Mouse (Mus musculus): Measurements from ENCODE around the gene Atp6v1e1. TPM values are rescaled to one million over a fixed set of nuclear protein-coding genes. Genes with fewer than 3 reads are reported as not detected.
"Not testable (repeated sequence)": the region's sequence is repeated elsewhere in the genome, so short reads cannot be mapped to it uniquely, and the experiment has no call there.

Atp6v1e1 gene
- 73.8 and 94.9 TPM in 2 replicates for total RNA-seq (2014; fragmentation: Nextera tagmentation)
- 87.9 and 98.2 TPM in 2 replicates for total RNA-seq (2017)

DNA sequence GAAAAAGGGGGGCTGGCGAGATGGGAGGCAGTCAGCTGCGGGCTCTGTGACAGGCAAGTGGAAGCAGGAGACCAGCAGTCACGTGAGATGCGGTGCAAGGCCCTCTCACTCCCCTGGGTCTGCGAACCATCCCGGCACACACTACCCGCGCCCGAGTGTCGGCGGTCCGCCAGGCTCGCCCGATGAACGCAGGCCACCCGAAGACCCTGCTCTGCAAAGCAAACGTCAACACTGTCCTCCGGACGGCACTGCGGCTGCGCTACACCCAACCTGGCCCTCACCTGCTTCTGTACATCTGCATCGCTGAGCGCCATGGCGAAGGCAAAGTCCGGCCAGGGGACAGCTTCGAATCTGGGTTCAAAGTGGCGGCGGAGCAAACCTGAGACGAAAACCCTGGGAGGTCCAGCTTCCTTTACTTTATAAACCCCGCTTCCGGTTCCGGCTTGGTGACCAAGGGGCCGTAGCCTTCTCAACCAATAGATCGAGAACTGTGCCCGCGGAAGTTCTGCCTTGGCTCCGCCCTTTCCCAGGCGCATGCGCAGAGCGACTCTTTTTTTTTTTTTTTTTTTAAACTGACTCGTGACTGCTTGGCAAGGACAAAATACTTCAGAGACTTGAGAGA is at the start of gene Atp6v1e1:
Atp6v1e1 (minus strand) TSS at position 487 of the 622 bp plus-strand sequence.
- ATAC-seq (replicated peaks; ENCODE audit: low FRiP score, low TSS enrichment, poor library complexity, severe bottlenecking) = peak; percentile 95

DNA sequence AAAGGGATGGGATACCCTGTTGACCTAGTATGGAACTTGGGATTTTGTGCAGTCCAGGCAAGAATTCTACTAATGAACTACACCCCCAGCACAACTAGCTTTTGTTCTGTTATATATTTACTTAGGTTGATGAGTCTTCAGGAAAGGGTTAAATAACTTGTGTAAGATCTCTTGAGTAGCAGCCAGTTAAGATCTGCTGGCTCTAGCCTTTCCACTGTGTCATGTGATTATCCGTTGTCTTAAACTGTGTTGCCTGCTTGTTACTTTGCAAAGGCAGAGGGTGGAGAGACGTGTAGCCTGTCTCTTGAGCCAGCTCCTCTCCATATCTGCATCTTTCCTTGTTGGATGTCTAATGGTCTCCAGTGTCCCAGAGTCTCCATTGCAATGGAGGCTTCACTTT is 48.7 kb upstream of the Atp6v1e1 start:
- no peak for ATAC-seq (replicated peaks; ENCODE audit: low FRiP score, low TSS enrichment, poor library complexity, severe bottlenecking)

DNA sequence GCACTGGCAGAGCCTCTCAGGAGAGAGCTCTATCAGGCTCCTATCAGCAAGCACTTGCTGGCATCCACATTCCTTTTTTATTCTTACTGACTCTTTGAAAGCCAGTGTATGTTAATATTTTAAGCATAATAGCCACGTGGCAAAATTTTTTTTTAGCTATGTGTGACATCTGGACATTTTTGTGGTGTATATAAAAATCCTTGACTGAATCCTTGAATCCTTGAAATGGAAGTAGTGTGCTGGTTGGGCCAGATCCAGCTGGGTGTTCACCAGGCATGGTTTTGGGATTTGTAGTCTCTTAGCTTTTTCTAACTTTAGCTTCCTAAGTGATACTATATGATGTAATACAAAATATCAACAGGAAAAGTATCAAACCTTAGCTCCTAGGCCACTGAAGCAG is 46.2 kb upstream of the Atp6v1e1 start:
- no peak for ATAC-seq (replicated peaks; ENCODE audit: low FRiP score, low TSS enrichment, poor library complexity, severe bottlenecking)

DNA sequence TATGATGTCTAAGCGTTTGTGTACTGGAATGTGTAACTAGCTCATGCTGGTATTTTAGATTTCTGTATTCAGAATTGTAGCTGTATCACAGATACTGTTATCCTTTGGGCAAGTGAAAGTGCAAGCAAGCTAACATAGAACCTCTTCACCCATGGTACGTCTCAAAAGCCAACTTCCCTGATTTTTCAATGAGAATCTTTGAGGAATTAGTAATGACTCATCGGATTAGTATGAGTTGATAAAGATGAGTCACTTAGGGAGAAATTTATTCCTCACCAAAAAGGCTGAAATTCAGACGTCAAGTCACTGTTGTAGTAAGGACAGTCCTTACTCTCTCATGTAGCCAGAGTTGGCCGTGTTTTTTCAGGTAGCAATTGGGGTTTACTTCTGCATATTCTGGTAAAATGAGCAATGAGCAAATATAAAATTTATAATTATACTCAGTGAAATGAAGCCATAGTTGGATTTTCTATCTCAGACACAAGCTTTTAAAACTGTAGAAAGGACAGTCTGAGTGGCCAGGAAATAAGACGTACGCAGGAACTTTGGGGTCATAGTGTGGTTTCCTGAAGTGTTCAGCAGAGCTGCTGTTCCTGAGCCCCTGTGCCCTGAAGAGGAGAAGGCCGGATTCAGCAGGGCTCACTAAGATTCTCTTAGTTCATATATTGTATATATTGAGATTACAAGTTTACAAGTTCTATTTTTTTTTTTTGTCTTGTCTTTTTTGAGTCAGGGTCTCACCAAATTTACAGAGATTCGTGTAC is 43.6 kb upstream of the Atp6v1e1 start:
- ATAC-seq (replicated peaks; ENCODE audit: low FRiP score, low TSS enrichment, poor library complexity, severe bottlenecking) = no peak

DNA sequence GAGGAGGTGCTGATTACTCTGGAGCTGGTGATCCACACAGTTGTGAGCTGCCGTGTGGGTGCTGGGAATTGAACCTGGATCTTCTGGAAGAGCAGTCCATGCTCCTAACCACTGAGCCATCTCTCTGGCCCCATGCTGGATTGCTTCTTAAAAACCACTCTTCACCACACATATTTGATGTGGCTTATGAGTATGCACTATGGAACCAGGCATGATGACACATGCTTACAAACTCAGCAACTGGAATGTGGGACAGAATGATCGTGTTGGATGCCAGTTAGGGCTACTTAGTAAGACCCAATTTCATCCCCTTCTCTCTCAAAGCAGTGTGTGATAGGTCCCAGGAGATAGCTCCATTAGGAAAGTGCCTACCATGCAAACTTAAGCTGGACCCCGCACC is 37.5 kb upstream of the Atp6v1e1 start:
- ATAC-seq (replicated peaks; ENCODE audit: low FRiP score, low TSS enrichment, poor library complexity, severe bottlenecking) = no peak

DNA sequence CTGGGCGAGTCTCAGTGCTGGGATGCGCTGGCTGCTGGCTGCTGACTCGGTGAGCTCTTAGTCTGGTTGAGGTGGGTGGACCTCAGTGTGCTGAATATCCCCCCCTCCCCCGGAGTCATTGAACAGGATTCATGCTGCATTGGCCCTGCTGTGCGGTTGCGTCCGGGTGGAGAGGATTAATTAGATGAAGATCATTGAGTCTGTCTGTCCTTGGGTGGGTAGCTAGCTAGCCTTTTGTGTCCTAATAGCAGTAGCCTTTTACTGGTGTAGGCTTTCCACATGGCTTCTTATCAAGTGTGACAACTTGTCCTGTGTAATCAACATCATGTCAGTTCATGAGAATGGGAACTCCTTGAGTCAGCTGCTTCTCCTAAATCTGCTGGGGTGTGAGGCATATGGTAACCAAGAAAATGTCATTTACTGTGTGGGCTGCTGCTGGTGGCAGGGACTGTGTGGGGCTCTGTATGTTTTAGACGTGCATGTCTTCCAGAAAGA is 35.7 kb upstream of the Atp6v1e1 start:
- ATAC-seq (replicated peaks; ENCODE audit: low FRiP score, low TSS enrichment, poor library complexity, severe bottlenecking) = no peak

DNA sequence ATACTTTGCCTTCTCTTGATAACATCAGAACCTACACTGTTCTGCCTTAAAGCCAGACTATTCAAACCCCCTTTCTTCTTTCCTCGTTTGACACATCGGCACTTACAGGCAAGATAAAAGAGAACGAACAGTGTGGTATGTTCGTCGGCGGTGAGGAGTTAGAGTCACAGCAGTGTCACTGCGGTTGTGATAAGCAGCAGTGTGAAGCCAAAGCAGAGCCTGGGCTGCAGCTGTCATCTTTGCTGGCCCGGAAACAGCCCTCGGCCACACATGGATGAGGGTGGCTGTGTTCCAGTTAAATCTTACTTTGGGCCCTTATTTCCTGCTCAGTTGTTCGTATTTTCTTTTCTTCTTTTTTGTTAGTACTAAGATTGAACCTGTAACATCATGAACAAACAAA is 31.8 kb upstream of the Atp6v1e1 start:
- ATAC-seq (replicated peaks; ENCODE audit: low FRiP score, low TSS enrichment, poor library complexity, severe bottlenecking) = peak; percentile 99

DNA sequence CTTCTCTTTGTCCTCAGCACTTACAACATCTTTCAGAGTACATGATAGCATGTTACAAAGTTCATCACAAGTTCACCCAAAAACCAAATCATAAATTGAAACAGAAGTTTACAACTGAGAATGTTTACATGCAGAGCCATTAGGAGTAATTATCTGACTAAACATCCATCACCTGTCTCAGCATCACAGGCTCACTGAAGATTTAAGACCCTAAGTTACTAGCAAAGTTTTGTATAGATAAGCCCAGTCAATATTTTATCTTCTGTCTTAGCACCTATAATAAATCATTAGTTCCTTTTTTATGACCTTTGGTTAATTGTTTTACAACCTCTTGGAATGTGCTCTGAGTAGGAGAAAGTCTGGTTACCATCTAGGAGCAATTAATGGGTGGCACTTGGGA is 28.1 kb upstream of the Atp6v1e1 start:
- ATAC-seq (replicated peaks; ENCODE audit: low FRiP score, low TSS enrichment, poor library complexity, severe bottlenecking) = not testable (repeated sequence)

DNA sequence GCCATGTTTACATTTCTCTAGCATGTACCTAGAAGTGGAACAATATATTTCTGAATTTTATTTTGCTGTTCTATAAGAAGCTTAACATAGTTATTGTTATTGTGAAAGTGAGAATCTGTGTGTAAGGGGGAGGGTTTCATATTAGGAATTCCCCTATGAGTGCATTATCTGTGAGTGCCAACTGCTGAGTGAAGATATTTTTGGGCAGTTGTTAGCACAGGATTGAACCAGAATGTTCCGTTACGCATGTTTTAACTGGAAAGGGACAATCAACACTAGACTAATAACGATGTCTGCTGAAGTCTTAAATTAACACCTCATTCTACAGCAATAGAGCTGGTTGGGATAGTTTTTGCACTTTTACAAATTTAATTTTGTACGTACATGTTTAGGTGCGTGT is 19.2 kb upstream of the Atp6v1e1 start:
- ATAC-seq (replicated peaks; ENCODE audit: low FRiP score, low TSS enrichment, poor library complexity, severe bottlenecking) = peak; percentile 81

DNA sequence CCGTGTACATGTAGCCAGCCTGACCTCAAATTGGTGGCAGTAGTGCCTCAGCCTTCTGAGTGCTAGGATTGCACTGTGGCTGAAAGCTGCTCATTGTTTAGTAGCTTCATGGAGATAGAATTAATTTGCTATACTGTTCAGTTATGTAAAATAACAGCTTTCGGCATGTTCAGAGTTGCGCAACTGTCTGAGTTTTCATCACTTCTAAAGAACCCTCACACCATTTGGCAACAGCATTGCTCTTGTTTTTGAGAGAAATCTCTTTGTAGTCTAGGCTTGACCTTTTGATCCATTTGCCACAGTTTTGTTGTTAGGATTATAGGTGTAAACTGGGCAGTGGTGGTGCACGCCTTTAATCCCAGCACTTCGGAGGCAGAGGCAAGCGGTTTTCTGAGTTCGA is 17.7 kb upstream of the Atp6v1e1 start:
- no peak for ATAC-seq (replicated peaks; ENCODE audit: low FRiP score, low TSS enrichment, poor library complexity, severe bottlenecking)

DNA sequence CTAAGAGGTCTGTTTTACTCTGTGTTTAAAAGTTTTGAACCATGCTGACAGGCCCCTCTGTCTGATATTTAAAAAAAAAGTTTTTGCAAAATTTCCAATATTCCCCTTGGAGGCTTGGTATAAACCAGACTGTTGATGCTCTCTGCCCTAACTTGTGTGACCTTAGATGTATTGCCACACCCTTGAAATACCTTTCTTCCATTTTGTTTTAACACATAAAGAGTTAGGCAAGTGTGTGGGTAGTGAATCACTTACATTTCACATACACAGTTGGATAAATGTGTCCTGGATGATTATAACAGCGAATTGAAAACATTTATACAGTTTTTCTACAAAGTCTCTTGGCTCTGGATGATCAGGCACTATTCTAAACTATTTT is 14.5 kb upstream of the Atp6v1e1 start:
- no peak for ATAC-seq (replicated peaks; ENCODE audit: low FRiP score, low TSS enrichment, poor library complexity, severe bottlenecking)

DNA sequence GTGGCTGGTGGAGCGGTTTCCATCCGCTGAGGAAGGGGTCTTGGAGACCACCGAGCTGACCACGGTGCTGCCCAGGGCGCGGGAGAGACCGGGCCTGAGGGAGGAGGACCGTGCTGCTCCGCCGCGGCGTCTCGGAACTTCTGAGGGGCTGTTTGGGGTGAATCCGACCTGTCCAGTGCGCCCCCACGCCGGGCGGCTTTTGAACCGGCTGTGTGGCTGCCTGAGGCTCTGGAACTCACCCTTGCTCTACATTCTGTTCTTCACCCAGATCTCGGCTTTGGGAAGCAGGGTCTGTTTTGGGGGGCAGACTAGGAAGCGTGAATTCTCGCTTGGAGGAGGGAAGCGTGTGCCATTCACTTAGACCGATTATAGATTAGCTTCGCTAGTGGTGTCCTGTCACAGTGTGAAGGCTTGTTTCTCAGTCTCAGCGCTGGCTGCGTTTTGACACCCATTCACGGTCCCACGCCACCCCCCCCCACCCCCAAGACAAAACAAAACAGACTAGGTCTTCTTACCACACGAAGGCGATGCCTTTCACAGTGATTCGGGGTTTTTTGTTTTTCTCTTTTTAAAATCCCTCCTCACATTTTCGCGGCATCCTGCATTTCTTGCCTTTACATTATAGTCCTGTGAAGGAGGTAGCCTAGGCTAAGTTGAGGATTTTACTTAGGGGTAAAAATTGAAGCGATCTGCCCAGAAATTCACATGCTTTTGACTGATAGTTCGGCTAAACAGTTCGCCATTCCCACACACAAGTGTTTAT is 14.0 kb upstream of the Atp6v1e1 start:
- ATAC-seq (replicated peaks; ENCODE audit: low FRiP score, low TSS enrichment, poor library complexity, severe bottlenecking) = peak; percentile 3

DNA sequence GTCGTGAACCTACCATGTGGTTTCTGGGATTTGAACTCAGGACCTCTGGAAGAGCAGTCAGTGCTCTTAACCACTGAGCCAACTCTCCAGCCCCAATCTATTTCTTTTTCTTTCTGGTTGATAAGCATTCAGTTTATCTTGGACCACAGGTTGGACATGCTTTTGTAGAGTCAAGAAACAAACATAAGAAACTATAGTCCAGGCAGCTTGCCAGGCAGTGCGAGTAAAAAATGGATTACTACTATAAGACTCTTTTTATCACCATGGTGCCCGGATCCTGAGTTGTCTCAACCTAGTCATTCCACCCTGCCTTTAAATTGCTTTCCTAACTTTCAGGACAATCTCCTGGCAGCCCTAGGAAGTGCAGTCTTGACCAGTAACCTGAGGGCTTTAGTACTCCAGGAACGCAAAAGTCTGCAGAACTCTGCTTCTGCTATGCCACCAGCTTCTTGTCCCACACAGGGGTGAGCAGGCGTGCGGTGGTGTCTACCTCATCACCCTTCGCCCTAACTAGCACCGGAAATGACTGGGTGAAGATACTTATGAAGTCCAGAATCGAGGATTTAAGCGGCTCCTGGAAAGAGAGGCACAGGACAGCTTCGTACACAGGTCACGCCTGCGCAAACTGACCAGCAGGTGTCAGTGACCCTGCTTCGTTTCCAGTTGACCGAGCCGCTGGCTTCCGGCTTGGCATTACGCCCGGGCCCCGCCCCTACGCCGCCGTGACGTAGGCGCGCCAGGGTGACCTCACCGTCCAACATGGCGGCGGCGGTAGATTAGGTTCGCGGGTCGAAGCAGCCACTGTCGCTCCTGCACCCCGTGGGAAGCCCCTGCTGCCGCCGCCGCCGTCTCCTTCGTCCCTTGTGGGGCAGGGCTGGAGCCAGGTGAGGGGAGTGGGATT is 13.1 kb upstream of the Atp6v1e1 start, which contains the start of gene Bcl2l13:
Bcl2l13 (plus strand) TSS at position 739 of the 901 bp plus-strand sequence.
- peak; percentile 63 for ATAC-seq (replicated peaks; ENCODE audit: low FRiP score, low TSS enrichment, poor library complexity, severe bottlenecking)

DNA sequence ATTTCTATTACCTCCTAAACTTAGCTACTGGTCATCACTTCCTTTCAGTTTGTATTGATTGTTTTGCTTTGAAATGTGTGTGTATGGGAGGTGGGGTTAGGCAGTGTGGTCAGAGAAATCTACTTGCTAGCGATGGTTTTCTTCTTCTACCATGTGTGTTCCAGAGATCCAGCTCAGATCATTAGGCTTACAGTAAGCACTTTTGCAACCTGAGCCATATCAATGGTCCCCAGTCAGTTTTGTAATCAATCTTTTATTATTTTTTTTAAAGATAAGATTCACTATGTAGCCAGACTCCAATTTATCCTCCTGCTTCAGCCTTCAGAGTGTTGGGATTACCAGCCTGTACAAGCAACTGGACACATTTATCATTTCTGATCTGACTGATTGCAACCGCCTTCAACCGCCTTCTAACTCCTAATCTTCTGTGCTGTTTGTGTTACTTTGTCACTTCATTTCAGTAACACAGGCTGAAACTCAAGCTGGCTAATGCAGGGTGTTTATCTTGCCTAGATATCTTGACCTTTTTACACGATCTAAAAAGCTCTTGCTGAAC is 12.3 kb upstream of the Atp6v1e1 start:
- peak; percentile 5; the same call in 1 of the 2 replicates for ATAC-seq (replicated peaks; ENCODE audit: low FRiP score, low TSS enrichment, poor library complexity, severe bottlenecking)

DNA sequence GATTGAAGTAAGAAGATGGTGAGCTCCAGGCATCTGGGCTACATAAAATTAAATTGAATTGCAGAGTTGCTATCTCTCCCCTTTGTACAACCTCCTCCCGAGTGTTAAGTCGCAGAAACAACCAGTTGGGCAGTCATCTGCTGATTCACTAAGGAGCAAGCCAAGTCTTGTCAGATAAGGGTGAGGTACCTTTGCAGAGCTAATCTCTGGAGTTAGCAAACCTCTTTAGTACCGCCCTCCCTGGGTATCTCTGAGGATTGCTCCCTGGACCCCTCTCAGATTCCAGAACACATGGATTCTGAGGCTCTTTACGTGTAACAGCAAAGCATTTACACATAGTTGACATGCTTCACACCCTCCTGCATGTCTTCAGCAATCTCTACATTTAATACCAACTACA is 9.5 kb upstream of the Atp6v1e1 start:
- peak; percentile 22 for ATAC-seq (replicated peaks; ENCODE audit: low FRiP score, low TSS enrichment, poor library complexity, severe bottlenecking)

DNA sequence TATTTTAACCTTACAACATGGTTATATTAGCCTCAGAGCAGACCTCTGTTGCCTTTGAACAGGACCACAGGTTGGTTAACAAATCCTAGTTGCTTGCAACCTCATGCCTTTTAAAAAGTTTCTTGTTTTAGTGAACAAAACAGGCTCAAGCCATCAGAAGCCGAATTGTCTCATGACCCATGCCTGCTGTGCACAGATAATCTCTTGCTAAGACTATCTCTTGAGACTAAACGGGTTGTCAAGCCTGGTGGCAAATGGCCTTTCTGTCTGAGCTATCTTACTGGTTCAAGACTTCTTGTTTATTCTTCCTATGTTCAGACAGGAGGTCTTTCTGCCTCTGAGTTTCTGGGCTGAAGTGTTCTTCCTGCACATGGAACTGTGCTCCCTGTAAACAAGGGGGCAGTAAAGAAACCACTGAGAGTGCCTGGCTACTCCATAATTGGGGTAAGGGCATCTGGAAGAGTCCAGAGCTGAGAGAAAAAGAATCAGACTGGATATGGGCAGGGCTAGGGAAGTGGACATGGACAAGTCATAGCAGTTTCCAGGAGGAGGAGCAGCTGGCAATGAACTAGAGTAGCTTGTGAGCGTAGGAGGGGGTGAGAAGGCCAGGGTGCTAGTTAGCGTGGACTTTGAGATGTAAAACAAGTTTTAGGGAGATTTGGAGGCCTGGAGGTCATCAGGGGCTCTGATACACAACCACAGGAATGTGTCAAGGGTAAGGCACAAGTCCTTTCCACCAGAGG is 8.4 kb upstream of the Atp6v1e1 start:
- ATAC-seq (replicated peaks; ENCODE audit: low FRiP score, low TSS enrichment, poor library complexity, severe bottlenecking) = peak; percentile 54

DNA sequence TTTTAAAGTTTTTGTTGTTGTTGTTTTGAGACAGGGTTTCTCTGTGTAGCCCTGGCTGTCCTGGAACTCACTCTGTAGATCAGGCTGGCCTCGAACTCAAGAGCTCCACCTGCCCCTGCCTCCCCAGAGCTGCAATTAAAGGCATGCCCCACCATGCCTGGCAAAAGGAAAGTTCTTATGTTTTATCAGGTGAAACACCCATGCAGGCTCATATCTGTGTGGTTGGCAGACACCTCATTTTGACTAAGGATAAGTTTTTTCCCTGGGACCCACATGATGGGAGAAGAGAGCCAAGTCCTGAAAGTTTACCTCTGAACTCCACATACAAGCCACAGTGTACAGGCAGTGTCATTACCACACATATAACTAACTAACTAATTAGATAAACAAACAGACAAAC is 7.5 kb upstream of the Atp6v1e1 start:
- ATAC-seq (replicated peaks; ENCODE audit: low FRiP score, low TSS enrichment, poor library complexity, severe bottlenecking) = peak; percentile 66

DNA sequence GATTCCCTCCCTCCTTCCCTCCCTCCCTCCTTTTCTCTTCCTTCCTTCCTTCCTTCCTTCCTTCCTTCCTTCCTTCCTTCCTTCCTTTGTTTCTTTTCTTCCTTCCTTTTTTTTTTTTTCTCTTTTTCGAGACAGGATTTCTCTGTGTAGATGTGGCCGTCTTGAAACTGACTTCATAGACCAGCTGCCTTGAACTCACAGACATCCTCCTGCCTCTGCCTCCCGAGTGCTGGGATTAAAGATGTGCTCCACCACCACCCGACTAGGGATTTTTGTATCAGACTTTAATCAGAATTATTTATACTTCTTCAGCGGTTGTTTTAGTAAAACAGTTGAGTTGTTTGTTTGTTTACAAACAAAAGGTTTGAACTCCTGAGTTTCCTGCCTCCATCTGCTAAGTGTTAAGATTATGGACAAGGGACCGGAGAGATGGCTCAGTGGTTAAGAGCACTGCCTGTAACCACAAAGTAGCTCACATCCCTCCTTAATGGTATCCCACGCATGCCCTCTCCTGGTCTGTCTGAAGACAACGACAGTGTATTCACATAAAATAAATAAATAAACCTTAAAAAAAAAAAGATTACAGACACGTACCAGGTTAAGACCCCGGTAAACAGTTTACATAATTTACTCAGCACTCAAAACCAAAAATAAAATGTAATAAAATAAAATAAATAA is 483 bp upstream of the Atp6v1e1 start:
- 0 out of 2 replicates have a peak, but pooled peaks have one; percentile 31 for ATAC-seq (replicated peaks; ENCODE audit: low FRiP score, low TSS enrichment, poor library complexity, severe bottlenecking)
